Mouse (Mus musculus) urinary bladder, adult 18-20 months (tissue): ENCODE data around the gene Gdf15.
"Not testable (repeated sequence)": the region's sequence is repeated elsewhere in the genome, so short reads cannot be mapped to it uniquely, and the experiment has no call there.

Experiments used
- DNase-seq, 2 experiments: peaks; one replicate each; pipeline ENCODE4 v3.0.0; 2022; ENCODE audit warnings: low spot score in 2 of 2, mixed read lengths in 2 of 2

Gene Gdf15

GRCm38 (mm10) chr8:70587955-70588354 is 44.3 kb downstream of the Gdf15 start:
- DNase-seq = not testable (repeated sequence)

GRCm38 (mm10) chr8:70585258-70585652 is 47.0 kb downstream of the Gdf15 start:
- DNase-seq = no peak

- DNase-seq = no peak
Measured at GRCm38 (mm10) chr8:70584606-70585257, 47.5 kb downstream of the Gdf15 start.

- DNase-seq = no peak
Measured at GRCm38 (mm10) chr8:70583476-70584387, 48.5 kb downstream of the Gdf15 start.
